Mouse (Mus musculus): Measurements from ENCODE around the gene Arhgef12. TPM values are rescaled to one million over a fixed set of nuclear protein-coding genes. Genes with fewer than 3 reads are reported as not detected.

Arhgef12 gene
- 10.2 and 11.3 TPM in 2 replicates for polyA plus RNA-seq (2016; fragmentation: Nextera tagmentation; extraction: Ambion mirVana)

DNA sequence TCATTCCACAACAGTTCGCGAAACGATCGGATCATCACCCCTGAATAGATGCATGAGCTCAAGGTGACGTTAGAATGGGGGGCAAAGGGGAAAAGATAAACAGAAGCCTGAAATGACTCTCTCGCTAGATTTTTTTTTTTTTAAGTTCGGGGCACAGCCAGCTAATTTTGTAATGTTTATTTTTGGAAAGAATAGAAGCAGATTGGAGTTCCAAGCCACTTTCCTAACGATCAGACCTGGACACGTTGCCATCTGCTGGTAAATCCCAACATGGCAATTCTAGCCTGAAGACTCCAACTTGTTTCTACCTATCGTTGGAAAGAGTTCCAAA is at the start of gene Arhgef12:
Gene Arhgef12, minus strand, starts transcription at position 53 of the 331 bp plus-strand sequence.
- H3K9me3 ChIP-seq: no peaks in the 10 kb centered on the region
- H3K27ac ChIP-seq: peak within 1 kb of the TSS; percentile 96
- peaks cover 27% of the 10 kb centered on the region for H3K4me1 ChIP-seq
- H3K4me3 ChIP-seq: peak within 1 kb of the TSS; percentile 89
- no peaks in the 10 kb centered on the region for H3K27me3 ChIP-seq (ENCODE audit: insufficient read depth, poor library complexity, severe bottlenecking)
- DNase-seq (ENCODE audit: low spot score): no peak
- WGBS: 37% methylated on average over 10 of the region's 10 CpGs
- H3K36me3 ChIP-seq: peaks cover 17% of the 10 kb centered on the region

DNA sequence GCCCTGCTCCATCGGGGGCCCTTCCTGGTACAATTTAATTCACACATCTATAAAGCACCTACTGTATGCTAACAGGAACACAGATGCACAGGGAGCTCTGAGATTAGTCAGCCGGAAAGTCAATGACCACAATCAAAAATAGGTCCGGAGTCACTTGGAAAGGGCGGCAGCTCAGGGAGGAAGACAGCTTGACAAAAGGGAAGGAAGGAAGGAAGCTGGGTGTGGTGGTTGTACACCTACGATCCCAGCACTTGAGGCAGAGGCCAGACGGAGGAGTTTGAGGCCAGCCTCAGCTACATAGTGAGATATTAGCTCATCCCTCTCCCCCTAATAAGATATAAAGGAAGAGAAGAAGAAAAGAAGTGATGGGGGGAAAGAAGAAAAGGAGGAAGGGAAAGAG is 48.9 kb upstream of the Arhgef12 start:
- Histone ChIP-seq H3K4me1 (no peaks in the 10 kb centered on the region), H3K27me3 (ENCODE audit: insufficient read depth, poor library complexity, severe bottlenecking) (peaks cover 17% of the 10 kb centered on the region), H3K9me3 (no peaks in the 10 kb centered on the region), H3K27ac (no peak overlapping the region), H3K4me3 (no peak overlapping the region), H3K36me3 (no peaks in the 10 kb centered on the region)
- 63% methylated on average over 6 of the region's 6 CpGs for WGBS
- no peak for DNase-seq (ENCODE audit: low spot score)

DNA sequence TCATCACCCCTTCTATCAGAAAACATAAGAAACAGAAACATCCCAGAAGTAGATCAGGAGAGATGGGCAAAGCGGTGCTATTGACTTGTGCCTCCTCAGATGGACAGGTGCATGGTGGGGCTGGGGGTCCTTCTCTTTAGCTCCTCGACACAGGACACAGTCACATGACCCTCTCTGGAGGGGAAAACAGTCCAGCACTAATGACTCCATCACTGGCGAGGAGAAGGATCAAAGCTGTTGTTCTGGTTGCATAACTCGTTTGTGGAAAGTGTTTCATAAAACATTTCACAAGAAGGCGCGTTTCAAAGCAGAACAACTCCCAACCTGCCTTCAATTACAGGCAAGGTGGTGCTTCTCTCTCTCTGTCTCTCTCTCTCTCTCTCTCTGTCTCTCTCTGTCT is 44.7 kb upstream of the Arhgef12 start:
- WGBS: 80% methylated on average over 6 of the region's 6 CpGs
- DNase-seq (ENCODE audit: low spot score): no peak
- no peak overlapping the region for H3K27ac ChIP-seq
- no peaks in the 10 kb centered on the region for H3K36me3 ChIP-seq
- peaks cover 15% of the 10 kb centered on the region for H3K27me3 ChIP-seq (ENCODE audit: insufficient read depth, poor library complexity, severe bottlenecking)
- no peak overlapping the region for H3K4me3 ChIP-seq
- no peaks in the 10 kb centered on the region for H3K9me3 ChIP-seq
- peaks cover 13% of the 10 kb centered on the region for H3K4me1 ChIP-seq

DNA sequence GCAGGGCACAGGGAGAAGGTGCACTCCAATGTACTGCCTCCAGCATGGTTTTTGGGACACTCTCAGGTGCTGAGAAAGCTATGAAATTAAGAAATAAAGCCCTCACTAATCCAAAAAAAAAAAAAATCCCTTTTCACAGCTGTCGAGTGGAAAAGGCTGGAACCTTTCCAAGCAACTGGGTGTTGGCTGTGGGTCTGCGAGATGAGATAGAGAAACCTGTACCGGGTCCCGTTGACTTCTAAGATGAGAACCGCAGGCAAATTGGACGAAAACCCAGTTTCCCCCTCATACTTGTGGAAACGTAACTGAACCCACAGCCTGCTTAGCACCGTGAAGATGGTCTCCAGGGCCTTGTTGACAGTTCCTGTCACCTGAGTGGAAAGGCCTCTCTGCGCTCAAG is 43.9 kb upstream of the Arhgef12 start:
- WGBS: 54% methylated on average over 9 of the region's 9 CpGs

DNA sequence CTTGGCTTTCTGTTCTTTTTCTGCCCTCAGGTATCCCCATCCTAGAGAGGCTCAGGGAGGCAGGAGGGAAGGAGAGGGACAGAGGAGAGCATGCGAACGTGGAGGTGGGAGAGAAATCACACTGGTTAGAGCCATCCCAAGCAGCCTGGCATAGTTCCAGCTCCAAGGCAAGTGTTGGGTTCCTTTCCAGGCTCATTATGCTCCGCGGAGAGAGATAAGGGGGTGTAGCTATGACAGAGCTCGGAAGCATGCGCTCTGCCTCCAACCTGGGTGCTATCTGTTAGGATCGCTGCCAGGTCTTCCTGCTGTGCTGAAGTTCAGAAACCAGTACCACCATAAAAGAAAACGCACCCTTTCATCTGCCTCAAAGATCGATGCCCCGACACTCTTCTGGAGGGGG is 43.0 kb upstream of the Arhgef12 start:
- no peaks in the 10 kb centered on the region for H3K36me3 ChIP-seq
- 20% methylated on average over 10 of the region's 10 CpGs for WGBS
- no peaks in the 10 kb centered on the region for H3K9me3 ChIP-seq
- H3K4me1 ChIP-seq: peaks cover 13% of the 10 kb centered on the region
- H3K27ac ChIP-seq: no peak overlapping the region
- peak overlapping the region; percentile 9; the same call in 1 of the 2 replicates for H3K4me3 ChIP-seq
- peaks cover 10% of the 10 kb centered on the region for H3K27me3 ChIP-seq (ENCODE audit: insufficient read depth, poor library complexity, severe bottlenecking)
- no peak for DNase-seq (ENCODE audit: low spot score)

More for the DNA sequence above, 43.9 kb upstream of the Arhgef12 start:
- H3K9me3 ChIP-seq: no peaks in the 10 kb centered on the region
- H3K4me3 ChIP-seq: no peak overlapping the region
- DNase-seq (ENCODE audit: low spot score): no peak
- H3K27ac ChIP-seq: no peak overlapping the region
- H3K4me1 ChIP-seq: peaks cover 13% of the 10 kb centered on the region
- no peaks in the 10 kb centered on the region for H3K36me3 ChIP-seq
- peaks cover 10% of the 10 kb centered on the region for H3K27me3 ChIP-seq (ENCODE audit: insufficient read depth, poor library complexity, severe bottlenecking)

DNA sequence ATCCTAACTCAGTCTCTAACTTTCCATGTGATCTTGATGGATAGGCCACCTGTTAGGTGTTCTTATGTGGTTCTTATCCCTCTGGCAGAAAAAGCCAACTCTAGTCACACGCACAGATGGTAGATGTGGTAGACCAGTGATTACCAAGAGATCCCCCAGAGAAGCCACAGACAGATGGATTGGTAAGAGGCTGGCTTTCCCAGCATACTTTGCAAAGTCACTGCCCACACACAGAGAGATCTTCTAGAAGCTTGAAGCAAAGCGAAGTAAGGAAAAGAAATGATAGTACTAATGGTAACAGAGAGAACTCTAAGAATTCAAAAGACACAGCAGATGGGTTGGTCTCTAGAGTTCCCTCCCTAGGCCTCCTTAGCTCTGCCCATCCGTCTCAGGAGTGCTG is 42.5 kb upstream of the Arhgef12 start:
- no peak for DNase-seq (ENCODE audit: low spot score)
- H3K27ac ChIP-seq: no peak overlapping the region
- H3K4me3 ChIP-seq: no peak overlapping the region
- H3K9me3 ChIP-seq: no peaks in the 10 kb centered on the region
- peaks cover 13% of the 10 kb centered on the region for H3K27me3 ChIP-seq (ENCODE audit: insufficient read depth, poor library complexity, severe bottlenecking)
- H3K4me1 ChIP-seq: peaks cover 15% of the 10 kb centered on the region
- WGBS: 69% methylated on average over 3 of the region's 3 CpGs
- no peaks in the 10 kb centered on the region for H3K36me3 ChIP-seq

DNA sequence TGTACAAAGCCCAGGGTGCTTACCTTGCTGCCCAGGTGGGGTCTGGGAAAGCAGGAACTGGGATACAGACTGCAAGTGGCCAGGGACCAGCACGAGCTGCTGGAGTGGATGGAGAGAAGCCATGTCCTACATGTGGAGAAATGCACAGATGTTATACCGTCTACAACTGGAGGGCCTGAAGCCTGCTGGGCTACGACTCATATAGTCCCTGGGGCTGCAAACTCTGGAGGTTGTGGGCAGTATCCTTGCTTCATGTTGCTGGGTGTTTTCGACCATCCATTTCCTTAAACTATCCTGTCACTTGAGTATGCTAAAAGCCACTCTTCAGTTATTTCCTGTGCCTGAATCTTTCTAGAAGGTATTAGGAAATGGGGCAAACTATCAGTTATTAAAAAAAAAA is 38.2 kb upstream of the Arhgef12 start:
- no peaks in the 10 kb centered on the region for H3K9me3 ChIP-seq
- peaks cover 13% of the 10 kb centered on the region for H3K4me1 ChIP-seq
- H3K4me3 ChIP-seq: no peak overlapping the region
- H3K36me3 ChIP-seq: no peaks in the 10 kb centered on the region
- H3K27me3 ChIP-seq (ENCODE audit: insufficient read depth, poor library complexity, severe bottlenecking): peaks cover 19% of the 10 kb centered on the region
- DNase-seq (ENCODE audit: low spot score): no peak
- WGBS: 80% methylated on average over 4 of the region's 4 CpGs
- H3K27ac ChIP-seq: no peak overlapping the region

DNA sequence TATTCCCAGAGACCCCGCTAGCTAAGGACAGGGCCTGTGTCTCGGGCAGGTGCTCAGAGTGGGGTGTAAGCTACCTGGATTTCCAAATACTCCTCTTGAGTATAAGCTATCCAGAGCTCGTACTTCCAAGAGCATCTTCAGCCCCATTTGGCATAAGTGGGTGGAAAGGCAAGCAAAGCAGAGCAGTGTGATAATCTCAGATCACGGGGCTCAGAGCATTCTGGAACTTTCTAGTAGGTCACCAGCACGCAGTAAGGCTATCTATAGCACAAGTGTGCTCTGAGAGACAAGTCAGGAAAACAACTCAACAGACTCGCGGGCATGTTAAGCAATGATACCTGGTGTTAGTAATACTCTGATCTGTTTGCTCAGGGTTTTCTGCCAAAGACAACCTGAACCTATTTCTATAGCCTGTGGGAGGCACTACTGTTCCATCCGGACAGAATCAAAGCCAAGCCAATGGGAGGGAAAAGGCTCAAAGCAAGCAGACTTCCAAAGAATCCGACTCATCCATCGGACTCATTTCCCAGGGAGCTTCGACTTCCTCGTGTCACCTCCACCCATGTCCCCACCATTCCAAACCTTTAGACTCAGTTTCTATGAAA is 37.3 kb upstream of the Arhgef12 start:
- no peaks in the 10 kb centered on the region for H3K36me3 ChIP-seq

DNA sequence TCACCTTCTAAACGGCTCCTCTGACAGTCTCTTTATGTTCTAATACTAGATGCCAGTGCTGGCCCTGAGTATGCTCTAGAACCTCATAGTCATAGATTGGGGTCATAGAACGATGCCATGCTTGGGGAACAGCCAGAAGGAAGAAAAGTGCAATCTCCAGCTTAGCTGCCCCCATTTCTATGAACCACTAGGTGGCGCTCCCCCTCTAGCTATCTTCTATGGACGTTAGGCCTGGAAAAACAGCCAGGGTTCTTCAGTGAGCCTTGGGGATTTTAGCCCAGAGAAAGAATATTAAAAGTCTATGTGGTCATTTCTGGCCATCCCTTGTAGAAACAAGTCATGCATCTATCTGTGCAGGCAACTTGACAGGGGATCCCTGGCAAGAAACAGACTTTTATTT is 34.8 kb upstream of the Arhgef12 start:
- Histone ChIP-seq H3K4me3 (no peak overlapping the region), H3K36me3 (no peaks in the 10 kb centered on the region), H3K4me1 (0 out of 2 replicates have a peak, but pooled peaks cover 5% of the 10 kb centered on the region), H3K27me3 (ENCODE audit: insufficient read depth, poor library complexity, severe bottlenecking) (peaks cover 34% of the 10 kb centered on the region), H3K9me3 (no peaks in the 10 kb centered on the region), H3K27ac (no peak overlapping the region)
- WGBS: 8% methylated on average over 4 of the region's 4 CpGs
- DNase-seq (ENCODE audit: low spot score): no peak

More for the DNA sequence above, 37.3 kb upstream of the Arhgef12 start:
- H3K9me3 ChIP-seq: no peaks in the 10 kb centered on the region
- H3K27me3 ChIP-seq (ENCODE audit: insufficient read depth, poor library complexity, severe bottlenecking): peaks cover 28% of the 10 kb centered on the region
- DNase-seq (ENCODE audit: low spot score): no peak
- H3K4me3 ChIP-seq: no peak overlapping the region
- H3K4me1 ChIP-seq: 0 out of 2 replicates have a peak, but pooled peaks cover 5% of the 10 kb centered on the region
- no peak overlapping the region for H3K27ac ChIP-seq
- 52% methylated on average over 12 of the region's 12 CpGs for WGBS

DNA sequence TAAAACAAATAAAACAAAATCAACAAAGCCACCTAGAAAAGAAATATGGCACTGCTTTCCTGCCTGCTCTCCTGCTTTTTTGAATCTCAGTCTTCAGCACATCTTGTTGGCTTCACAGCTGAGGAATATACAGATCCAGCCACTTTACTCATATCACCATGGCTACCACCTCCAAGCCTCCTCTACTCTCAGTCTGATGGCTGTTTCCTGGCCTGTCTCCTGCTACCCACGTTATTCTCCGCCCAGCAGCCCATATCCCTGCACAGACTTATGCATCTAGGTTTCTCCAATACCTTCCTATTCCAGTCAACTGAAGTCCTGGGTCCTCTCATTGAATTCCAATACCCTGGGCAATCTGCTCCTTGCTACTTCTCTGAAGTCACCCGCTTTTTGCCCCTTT is 26.5 kb upstream of the Arhgef12 start:
- 74% methylated on average over 3 of the region's 3 CpGs for WGBS
- no peaks in the 10 kb centered on the region for H3K36me3 ChIP-seq
- no peak for DNase-seq (ENCODE audit: low spot score)

DNA sequence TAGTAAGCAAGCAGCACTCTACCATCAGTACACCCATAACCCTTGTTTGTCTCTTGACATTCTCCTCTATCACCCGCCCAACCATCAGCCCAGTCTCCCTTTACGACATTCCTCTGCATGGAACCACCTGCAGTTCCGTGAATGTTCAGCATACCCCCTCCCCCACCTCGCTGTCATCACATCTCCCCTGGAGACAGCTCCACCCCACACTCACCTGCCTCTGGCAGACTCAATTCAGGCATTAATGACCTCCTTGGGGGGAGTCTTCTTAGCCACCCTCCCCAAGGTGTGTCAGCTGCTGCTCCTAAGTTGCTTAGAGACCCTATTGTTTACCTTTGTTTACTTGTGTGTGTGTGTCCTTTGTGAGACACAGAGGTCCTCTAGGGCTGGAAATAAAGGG is 25.3 kb upstream of the Arhgef12 start:
- Histone ChIP-seq H3K9me3 (no peaks in the 10 kb centered on the region), H3K36me3 (no peaks in the 10 kb centered on the region), H3K27me3 (ENCODE audit: insufficient read depth, poor library complexity, severe bottlenecking) (no peaks in the 10 kb centered on the region), H3K4me3 (no peak overlapping the region), H3K4me1 (peaks cover 22% of the 10 kb centered on the region), H3K27ac (no peak overlapping the region)
- no peak for DNase-seq (ENCODE audit: low spot score)
- WGBS: 28% methylated on average over 4 of the region's 4 CpGs

More for the DNA sequence above, 26.5 kb upstream of the Arhgef12 start:
- Histone ChIP-seq H3K27me3 (ENCODE audit: insufficient read depth, poor library complexity, severe bottlenecking) (peaks cover 6% of the 10 kb centered on the region; the same call in 1 of the 2 replicates), H3K9me3 (no peaks in the 10 kb centered on the region), H3K4me3 (no peak overlapping the region), H3K4me1 (peaks cover 22% of the 10 kb centered on the region), H3K27ac (no peak overlapping the region)

DNA sequence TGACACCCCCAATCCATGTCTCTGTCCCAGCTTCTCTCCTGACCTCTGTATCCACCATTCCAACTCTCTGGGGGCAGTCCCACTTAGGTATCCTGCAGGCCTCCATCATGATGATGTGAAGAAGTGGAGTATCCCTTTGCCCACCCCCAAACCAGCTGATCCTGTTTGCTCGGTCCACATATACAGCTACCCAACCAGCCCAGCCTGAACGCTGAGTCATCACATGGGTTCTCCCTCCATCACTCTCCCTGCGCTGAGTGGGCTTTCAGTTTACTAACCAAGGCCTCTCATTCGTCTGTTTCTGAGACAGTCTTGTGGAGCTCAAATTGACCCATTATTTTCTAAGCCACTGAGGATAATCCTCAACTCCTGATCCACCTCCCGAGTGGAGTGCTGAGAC is 24.9 kb upstream of the Arhgef12 start:
- WGBS: 69% methylated on average over 5 of the region's 5 CpGs
- H3K9me3 ChIP-seq: no peaks in the 10 kb centered on the region
- peaks cover 22% of the 10 kb centered on the region for H3K4me1 ChIP-seq
- no peaks in the 10 kb centered on the region for H3K27me3 ChIP-seq (ENCODE audit: insufficient read depth, poor library complexity, severe bottlenecking)
- no peak overlapping the region for H3K4me3 ChIP-seq
- no peaks in the 10 kb centered on the region for H3K36me3 ChIP-seq
- no peak overlapping the region for H3K27ac ChIP-seq
- no peak for DNase-seq (ENCODE audit: low spot score)

DNA sequence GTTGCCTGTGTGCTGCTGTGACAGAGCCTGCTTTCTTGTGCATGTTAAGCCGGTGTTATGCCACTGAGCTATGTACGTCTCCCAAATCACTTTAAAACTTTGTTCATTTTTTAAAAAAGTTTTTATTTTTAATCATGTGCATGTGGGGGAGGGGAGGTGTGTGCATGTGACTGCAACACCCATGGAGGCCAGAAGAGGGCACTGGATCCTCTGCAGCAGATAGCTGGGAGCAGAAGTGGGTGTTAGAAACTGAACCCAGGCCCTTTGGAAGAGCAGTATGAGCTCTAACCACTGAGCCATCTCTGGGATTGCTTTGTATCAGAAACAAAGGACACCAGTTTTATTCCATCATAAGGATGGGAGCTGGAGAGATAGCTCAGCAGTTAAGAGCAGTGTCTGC is 23.6 kb upstream of the Arhgef12 start:
- H3K9me3 ChIP-seq: no peaks in the 10 kb centered on the region
- H3K36me3 ChIP-seq: no peaks in the 10 kb centered on the region
- peaks cover 22% of the 10 kb centered on the region for H3K4me1 ChIP-seq
- H3K27ac ChIP-seq: no peak overlapping the region
- H3K4me3 ChIP-seq: no peak overlapping the region
- no peak for DNase-seq (ENCODE audit: low spot score)
- H3K27me3 ChIP-seq (ENCODE audit: insufficient read depth, poor library complexity, severe bottlenecking): 0 out of 2 replicates have a peak, but pooled peaks cover 4% of the 10 kb centered on the region
- 89% methylated on average over 2 of the region's 2 CpGs for WGBS

Measured in heart, embryonic 10.5 days (tissue).